Mouse (Mus musculus) right cerebral cortex, postnatal 36 days (tissue): ENCODE measurements around the gene Cdh23.

ENCODE experiments used
- DNase-seq, 2 experiments: peaks; one replicate each; pipeline ENCODE4 v3.0.0; 2022; ENCODE audit warnings: low spot score in 2 of 2, mixed read lengths in 1 of 2

The Cdh23 gene

GRCm38 (mm10) chr10:60708837-60709236 lies 12.5 kb upstream of the Cdh23 start:
- DNase-seq: no peak

DNA sequence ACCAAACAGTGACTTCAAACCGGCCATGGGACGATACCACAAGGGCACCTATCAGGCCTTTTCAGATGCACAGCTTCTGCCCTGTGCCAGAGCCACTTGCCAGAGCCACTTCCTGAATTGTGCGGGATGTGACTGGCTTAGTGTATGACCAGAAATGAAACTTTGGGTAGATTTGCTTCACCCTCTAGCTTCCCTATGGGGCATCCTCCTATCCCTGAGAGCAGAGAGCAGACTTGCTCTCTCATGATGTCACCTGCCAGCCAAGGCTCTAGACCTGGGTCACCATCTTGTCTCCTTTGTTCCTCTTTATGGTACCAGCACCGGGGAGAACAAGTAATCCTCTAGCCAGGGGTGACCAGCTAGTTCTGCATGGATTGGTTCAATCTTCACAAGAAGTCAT lies 10.0 kb upstream of the Cdh23 start:
- DNase-seq: no peak

DNA sequence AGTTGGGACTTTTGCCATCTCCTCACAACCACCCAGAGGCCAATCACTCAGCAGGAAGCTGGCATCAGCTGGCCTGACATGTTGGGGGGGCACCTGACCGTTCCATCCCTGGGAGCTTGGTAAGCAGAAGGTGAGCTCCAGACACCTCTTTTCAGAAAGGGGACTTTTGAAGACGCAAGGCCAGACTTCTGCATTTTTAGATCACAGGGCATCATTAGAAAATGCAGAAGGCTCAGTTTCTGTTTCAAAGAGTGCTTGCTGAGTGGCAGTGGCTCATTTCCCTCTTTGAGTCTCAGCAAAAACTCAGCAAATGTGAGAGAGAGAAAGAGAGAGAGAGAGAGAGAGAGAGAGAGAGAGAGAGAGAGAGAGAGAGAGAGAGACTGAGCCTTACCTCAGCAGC lies 8.8 kb upstream of the Cdh23 start:
- DNase-seq: no peak

DNA sequence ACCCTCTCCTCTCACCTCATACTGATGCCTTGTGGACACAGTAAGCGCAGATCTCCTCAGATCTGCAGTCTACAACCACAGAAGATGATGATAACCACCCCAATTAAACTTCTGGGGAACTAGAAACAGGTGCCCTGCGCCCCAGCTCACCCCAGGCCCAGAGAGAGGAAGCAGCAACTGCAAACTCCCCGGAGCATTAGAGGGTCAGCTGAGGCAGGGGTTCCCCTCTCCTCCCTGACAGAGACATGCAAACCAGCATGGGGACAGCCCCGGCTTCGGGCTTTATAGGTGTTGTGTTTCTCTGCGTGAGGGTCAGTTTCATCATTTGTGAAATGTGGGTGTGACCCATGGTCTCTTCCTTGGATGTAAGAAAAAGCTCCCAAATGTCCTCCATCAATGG lies 1.5 kb upstream of the Cdh23 start:
- no peak for DNase-seq

- peak in 1 of 2 experiments; percentile 26 for DNase-seq
These were observed 685 bp upstream of the Cdh23 start for GRCm38 (mm10) chr10:60696975-60697374.

DNA sequence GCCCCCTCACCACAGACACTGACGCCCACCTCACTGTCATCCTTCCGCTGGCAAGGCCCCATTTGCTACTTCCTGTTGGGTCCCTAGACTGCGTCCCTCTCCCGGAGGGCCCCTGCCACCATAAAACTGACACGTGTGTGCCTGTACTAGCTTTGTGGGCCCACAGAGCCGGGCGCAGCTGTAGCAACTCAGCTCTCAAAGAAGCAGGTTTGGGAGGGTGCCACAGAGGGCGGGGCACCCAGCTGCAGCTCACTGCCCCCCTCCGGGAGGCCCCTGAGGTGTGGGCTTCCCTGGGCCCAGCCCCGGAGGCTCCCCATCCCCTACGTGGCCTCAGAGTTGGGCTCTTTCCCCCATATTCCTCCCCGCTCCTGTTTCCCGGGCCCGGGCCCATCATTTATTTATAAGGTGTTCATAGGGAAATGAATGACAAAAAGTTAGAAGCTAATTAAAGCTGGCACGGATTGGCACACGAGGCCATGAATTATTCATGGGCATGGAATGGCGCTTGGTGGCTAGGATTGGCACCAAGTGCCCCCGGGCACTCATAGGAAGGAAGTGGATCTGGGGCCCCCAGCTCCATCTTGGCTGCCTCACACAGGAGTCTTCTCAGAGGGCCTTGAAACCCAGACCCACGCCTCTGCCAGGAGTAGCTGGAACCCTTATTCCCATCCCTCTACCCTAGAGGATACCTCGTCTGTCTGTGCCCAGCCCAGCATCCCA lies 4.5 kb downstream of the Cdh23 start:
- no peak for DNase-seq

- DNase-seq: no peak
These were observed 5.3 kb downstream of the Cdh23 start for GRCm38 (mm10) chr10:60690960-60691359.

DNA sequence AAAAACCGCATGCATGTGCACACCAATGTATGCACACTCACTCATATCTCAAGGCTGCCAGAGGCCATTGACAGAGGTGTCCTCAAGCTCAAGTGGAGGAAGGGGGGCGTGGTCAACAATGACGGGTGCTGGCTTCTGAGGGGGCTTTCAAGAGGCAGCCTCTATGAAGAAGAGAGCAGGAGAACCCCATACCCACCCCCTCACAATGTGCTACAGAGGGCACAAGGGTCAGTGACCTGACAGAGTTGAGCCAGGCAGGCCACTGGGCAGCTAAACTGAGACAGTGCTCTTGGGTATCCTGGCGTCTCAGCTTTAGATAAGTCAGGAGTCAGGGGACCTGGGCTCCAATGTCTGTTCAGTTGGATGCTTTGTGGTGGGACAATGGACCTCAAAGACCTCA lies 6.9 kb downstream of the Cdh23 start:
- DNase-seq: no peak

- DNase-seq: peak; percentile 19 to 32
These were observed 9.1 kb downstream of the Cdh23 start for GRCm38 (mm10) chr10:60687011-60687776.

DNA sequence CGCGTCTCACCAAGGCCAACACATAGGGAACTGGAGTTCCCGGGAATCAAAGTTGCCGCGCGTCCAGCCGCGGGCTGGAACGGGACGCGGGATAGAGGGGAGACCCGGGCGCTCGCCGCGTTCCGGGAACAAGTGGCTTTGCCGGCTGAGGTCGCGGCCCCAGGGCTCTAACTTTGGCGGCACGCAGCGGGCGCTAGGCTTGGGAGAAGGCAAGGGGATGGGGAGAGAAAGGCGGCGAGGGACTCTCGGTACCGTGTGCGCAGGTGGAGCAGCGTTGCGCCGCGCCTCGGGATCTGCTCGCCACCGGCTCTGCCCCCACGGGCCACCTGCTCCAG lies 9.7 kb downstream of the Cdh23 start:
- no peak for DNase-seq

- DNase-seq: no peak
These were observed 10.3 kb downstream of the Cdh23 start for GRCm38 (mm10) chr10:60685764-60686640.

DNA sequence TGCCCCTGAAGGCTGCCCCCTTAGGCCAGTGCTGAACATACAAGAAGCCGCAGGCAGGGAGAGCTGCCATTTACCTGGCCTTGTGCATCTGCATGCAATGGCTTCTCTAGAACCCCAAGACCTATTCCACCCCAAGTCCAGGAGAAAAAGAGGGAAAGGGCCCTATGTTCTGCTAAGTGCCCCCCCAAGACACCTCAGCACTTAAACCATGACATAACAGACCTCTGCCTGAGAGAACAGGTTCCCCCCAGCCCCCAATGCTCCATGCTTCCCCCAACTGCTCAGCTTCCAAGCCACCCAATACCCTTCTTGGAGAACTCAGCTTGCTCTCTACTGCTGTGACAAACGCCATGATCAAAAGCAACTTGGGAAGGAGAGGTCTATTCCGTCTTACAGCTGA lies 17.4 kb downstream of the Cdh23 start:
- no peak for DNase-seq

- no peak for DNase-seq
These were observed 19.0 kb downstream of the Cdh23 start for GRCm38 (mm10) chr10:60677319-60677718.

DNA sequence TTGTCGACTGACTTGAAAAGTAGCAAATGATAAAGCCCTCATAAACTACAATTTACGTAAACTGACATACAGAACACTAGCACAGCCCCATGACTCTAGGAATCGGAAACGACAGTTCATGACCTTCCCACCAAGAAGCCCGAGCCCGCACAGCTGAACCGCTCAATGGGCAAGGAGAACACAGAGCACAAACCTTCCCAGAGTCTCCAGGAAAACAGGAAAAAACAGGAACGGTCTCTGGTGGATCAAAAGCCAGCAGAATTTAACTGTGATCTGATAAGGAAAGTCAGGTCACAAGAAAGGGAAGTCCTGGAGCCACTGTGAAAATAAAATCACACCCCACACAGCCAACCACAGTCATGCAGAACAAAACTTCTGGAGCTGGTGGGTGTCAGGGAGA lies 26.1 kb downstream of the Cdh23 start:
- no peak for DNase-seq

DNA sequence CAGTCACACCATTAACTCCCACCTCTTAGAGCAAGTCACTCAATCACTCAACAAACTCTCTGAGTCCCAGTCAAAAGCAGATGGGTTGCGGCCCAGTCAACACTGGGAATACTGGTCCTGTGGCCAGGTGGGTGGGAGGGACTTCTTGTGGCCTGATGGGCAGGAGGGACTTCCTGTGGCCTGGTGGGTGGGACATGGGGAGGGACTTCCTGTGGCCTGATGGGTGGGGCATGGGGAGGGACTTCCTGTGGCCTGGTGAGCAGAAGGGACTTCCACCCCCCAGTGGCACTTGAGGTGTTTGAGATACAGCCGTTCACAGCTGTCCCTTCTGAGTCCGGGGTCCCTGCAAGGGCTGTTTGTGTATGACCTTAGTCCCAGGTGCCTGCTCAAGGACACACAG lies 27.7 kb downstream of the Cdh23 start:
- no peak for DNase-seq

GRCm38 (mm10) chr10:60660986-60661385 lies 35.3 kb downstream of the Cdh23 start:
- no peak for DNase-seq

DNA sequence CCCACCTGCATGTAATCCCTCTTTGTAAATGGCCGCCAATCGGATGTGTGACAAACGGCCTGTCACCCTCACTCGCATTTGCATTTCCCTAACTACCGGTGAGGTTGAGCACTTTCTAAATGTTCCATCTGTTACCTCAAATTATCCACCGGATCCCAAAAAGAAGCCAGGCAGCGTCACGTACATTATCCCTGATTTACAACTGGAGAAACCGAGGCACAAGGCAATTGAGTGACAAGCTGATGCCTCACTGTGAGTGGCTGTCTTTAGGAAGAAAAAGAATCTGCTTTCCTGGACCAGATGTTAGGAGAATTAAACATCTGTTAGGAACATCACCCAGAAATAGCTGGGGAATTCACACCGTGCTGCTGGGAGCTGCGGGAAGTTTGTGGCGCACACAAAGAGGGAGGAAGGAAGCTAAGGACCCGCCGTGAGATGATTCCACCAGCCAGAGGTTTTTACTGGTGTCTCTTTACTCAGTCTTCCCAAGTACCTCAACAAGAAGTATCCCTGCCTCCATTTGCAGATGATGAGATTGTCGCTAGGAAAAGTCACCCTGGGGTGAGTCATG lies 36.8 kb downstream of the Cdh23 start:
- DNase-seq: no peak

GRCm38 (mm10) chr10:60658176-60658575 lies 38.1 kb downstream of the Cdh23 start:
- no peak for DNase-seq

- no peak for DNase-seq
These were observed 42.6 kb downstream of the Cdh23 start for GRCm38 (mm10) chr10:60653675-60654074.

DNA sequence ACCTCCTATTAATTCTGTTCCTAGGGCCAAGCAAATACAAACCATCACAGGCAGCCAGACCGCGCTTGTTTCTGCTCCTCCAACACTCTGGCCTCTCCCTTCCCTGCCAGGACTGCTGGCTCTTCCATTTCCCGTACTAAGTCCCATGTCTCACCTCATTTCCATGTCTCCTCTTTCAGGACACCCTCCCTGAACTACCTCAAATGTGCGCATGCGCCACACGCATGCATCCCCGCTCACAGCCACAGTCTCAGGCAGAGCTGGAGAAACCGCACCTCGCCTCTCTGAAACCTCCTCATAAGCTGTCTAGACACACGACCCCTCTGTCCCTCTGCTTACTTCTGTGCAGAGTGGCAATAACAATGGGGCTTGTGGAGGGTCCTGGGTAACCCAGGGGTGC lies 43.2 kb downstream of the Cdh23 start:
- DNase-seq: no peak

DNA sequence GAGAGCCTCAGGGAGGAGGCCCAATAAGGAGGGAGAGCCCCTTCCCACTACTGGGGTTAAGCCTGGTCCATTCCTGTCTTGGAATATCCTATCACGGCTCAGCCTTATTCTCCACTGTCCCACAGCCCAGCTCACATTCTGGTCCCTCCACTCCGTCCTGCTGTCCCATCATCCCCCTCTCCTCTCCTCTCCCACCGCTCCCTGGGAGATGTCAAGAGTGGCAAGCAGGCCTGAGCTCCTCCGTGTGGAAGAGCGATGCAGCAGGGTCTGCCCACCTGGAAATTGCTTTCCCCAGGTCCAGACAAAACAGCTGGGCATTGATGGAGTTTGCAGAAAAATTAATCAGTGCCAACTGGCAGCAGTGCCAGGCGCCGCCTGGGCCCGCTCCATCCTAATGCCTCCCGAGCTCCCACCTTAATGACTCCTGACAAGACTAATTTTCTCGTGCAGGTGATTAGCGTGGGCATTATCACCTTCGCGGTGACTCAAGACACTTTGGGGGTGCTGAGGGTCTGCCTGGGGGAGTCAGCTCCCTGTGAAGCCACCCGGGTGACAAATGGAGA lies 52.1 kb downstream of the Cdh23 start:
- DNase-seq: no peak

DNA sequence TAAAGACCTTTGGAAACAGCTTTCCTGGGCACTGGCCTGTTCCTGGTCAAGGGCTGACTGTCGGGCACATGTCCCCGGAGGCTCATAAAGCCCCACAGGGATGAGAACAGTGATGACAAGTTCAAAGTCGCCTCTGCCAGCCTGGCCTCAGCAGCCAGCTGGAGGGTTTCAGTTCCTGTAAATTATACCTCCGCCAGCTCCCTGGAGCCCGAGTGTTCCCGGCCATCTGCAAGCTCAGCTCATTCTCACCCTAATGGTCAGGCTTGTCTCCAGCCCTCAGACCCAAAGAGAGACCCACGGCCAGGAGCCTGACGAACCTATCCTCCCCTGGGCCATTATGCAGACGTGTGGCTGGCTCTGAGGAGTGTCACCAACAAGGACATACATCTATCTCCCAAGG lies 57.0 kb downstream of the Cdh23 start:
- DNase-seq: no peak
